Mouse (Mus musculus): ENCODE data around the gene Lsamp. TPM values are rescaled to one million over a fixed set of nuclear protein-coding genes. Genes with fewer than 3 reads are reported as not detected.

Gene Lsamp
- polyA plus RNA-seq, 1 experiment from 2014 or later = 0.12 TPM

Small RNA genes lying within 50 kb of the gene (microRNA-seq; reads per million reads assigned to microRNA genes)
- gene Gm27887 (not detected), gene Gm47276 (not detected)
